ENCODE assay signal across 21 mouse cellular contexts in genomic region chr7:82949372-82949771, GRCm38 (mm10).
"Had no signal": no experiment of that assay in that cellular context is flagged by ENCODE, and none has a peak within 500 bp of the region (broad histone marks: within the 10 kb centered on the region; RNA-seq: fewer than 3 reads in every experiment).

No protein-coding gene starts in this region.

- H3K4me1 ChIP-seq: heart, embryonic 13.5 days; heart, embryonic 15.5 days; kidney, embryonic 15.5 days; limb, embryonic 15.5 days; liver, embryonic 12.5 days had no signal

- H3K4me2 ChIP-seq: heart, embryonic 11.5 days; heart, embryonic 13.5 days; heart, embryonic 15.5 days; hindbrain, embryonic 14.5 days; kidney, embryonic 15.5 days; limb, embryonic 13.5 days; limb, embryonic 15.5 days; liver, embryonic 12.5 days had no signal

- H3K4me3 ChIP-seq: gastrocnemius, adult 2 months; heart, adult 2 months; heart, embryonic 13.5 days; heart, embryonic 15.5 days; kidney, embryonic 15.5 days; limb, embryonic 13.5 days; limb, embryonic 15.5 days; liver, embryonic 12.5 days had no signal

- H3K36me3 ChIP-seq: heart, embryonic 13.5 days; heart, embryonic 15.5 days; kidney, embryonic 15.5 days; limb, embryonic 13.5 days; limb, embryonic 15.5 days; liver, embryonic 12.5 days had no signal

- H3K9me3 ChIP-seq: heart, embryonic 13.5 days; heart, embryonic 15.5 days; kidney, embryonic 15.5 days; limb, embryonic 13.5 days; limb, embryonic 15.5 days; liver, embryonic 12.5 days had no signal

- H3K27ac ChIP-seq: gastrocnemius, adult 2 months; heart, adult 2 months; heart, embryonic 13.5 days; heart, embryonic 15.5 days; hindbrain, embryonic 14.5 days; kidney, embryonic 15.5 days; kidney, postnatal 0 days; limb, embryonic 13.5 days; limb, embryonic 15.5 days; liver, embryonic 12.5 days had no signal

- ATAC-seq: hindbrain, embryonic 16.5 days; intestine, embryonic 16.5 days; liver, embryonic 12.5 days had no signal

- DNase-seq: gastrocnemius, adult 2 months; gastrocnemius, postnatal 10 days; gastrocnemius, postnatal 25 days; heart, adult 11 months; heart, postnatal 14 days; kidney, adult 11 months; layer of hippocampus, adult 9-11 months; layer of hippocampus, postnatal 36 days; left cerebral cortex, postnatal 4 days had no signal

- H3K27me3 ChIP-seq: heart, embryonic 13.5 days; heart, embryonic 15.5 days; kidney, embryonic 15.5 days; limb, embryonic 13.5 days; limb, embryonic 15.5 days; liver, embryonic 12.5 days had no signal

- H3K9ac ChIP-seq: heart, embryonic 13.5 days; heart, embryonic 15.5 days; hindbrain, embryonic 14.5 days; kidney, embryonic 15.5 days; limb, embryonic 13.5 days; limb, embryonic 15.5 days; liver, embryonic 12.5 days had no signal
